Mouse (Mus musculus) layer of hippocampus, adult 6 months (tissue): ENCODE measurements around the gene Wdr74. TPM values are rescaled to one million over a fixed set of nuclear protein-coding genes. Genes with fewer than 3 reads are reported as not detected.

Experiments used
- long read RNA-seq, 2 experiments: library from polyadenylated mRNA; unstranded; transcript quantifications; one replicate each; pipeline ENCODE4 v2.0.0; 2019 to 2020
- microRNA-seq: library from miRNA; unstranded; fragments of <30 nt; microRNA quantifications from one replicate; pipeline ENCODE4 v1.2.0, GENCODE M21; 2020
- polyA plus RNA-seq: library from polyadenylated mRNA; unstranded; fragments of <200 nt; fragmentation: Nextera tagmentation; gene quantifications from 2 replicates; pipeline ENCODE4 v1.2.3, GENCODE M21; 2021

Gene Wdr74
- polyA plus RNA-seq = 60.1 and 61.7 TPM in 2 replicates
- long read RNA-seq, experiment 1, transcript Wdr74-201 (11 exons, 1,204 nt) = major isoform, 46 of 60 reads
- long read RNA-seq, experiment 1, partial matches to known transcripts = 3 of 60 reads
- long read RNA-seq, experiment 1, other reads (novel, unspliced or antisense) = 10 of 60 reads
- long read RNA-seq, experiment 2, transcript Wdr74-201 (11 exons, 1,204 nt) = major isoform, 89 of 121 reads
- long read RNA-seq, experiment 2, partial matches to known transcripts = 1 of 121 reads
- long read RNA-seq, experiment 2, other reads (novel, unspliced or antisense) = 31 of 121 reads

DNA sequence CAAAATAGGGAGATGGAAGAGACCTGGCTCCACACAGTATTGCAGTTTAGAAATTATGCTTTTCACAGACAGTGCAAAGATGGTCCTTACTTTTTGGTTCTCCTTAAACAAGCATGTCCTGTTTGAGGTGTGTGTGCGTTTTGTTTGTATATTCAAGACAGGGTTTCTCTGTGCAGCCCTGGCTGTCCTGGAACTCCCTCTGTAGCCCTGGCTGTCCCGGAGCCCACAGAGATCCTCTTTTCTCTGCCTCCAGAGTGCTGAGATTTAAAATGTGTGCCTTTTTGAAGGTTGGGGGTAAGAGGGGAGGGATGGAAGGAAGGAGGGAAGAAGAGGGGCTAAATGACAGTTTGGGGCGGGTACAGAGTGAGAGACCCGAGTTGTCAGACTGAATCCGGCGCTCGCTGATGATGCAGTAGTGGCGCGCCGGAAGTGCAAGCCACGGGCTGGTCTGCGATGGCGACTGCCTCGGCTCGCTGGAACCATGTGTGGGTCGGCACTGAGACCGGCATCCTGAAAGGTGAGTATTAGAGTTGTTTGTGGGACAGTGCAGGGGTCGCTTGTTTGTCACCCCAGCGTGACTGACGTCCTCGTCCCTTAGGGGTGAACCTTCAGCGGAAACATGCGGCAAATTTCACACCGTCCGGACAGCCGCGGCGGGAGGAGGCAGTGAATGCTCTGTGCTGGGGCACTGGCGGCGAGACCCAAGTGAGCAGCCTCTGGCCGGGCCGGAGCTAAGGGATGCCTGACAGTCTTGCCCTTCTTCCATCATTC lies at the start of gene Wdr74:
TSS of gene Wdr74 (plus strand) at position 439 of the 771 bp plus-strand sequence.

GRCm38 (mm10) chr19:8722907-8723573 lies 12.6 kb upstream of the Wdr74 start, which contains the start of gene Slc3a2:
Slc3a2 (minus strand) TSS chr19:8723369.

DNA sequence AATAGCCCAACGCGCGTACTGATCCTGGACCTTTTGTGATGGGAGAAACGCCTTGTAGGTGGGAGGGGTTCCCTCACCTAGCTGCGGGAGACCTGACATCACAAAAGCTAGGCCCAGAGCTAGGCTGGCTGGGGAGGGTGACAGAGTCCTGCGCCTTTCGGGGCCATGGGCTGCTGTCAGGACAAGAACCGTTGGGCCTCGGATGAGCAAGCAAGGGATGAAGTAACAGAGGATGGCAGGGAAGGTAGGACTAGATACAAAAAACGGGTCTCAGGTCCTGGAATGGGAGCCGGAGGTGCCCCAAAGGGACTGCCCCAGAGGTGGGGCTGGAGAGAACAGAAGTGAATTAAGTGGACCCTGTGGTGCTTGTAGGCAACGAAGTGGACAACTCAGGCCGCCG lies 5.0 kb downstream of the Wdr74 start, which contains the start of gene 1700092M07Rik:
TSS of gene 1700092M07Rik (plus strand) at position 116 of the 400 bp plus-strand sequence.

DNA sequence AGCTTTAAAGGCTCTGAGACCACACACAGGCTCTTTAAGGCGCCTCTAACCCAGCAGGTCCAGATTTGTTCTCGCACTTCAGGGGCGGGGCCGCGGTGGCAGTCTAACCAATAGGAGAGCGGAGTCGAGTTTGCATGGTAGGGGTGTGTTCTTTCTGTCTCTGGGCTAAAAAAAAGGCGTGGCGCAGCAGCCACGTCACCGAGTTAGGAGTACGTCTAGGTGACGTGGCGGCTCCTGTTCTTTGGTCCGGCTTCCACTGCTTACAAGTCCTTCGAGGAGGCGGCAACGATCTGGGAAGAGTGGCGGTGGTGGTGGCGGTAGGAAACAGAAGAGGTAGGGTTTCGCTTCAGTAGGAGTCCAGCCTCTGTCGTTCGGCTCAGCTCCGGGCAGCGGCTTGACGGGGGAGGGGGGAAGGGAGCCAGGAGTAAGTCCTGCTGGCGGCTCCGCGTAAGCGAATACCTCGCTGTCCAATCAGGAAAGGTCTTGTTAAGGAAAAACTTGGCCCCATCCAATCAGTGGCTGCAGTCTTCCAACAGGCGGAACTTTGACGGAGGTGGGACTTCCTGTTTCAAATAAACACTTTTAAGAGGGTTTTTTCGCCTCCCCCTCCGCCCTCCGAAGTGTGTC lies 5.7 kb downstream of the Wdr74 start, which contains the start of gene Stx5a:
TSS of gene Stx5a (plus strand) at position 171 of the 627 bp plus-strand sequence.

DNA sequence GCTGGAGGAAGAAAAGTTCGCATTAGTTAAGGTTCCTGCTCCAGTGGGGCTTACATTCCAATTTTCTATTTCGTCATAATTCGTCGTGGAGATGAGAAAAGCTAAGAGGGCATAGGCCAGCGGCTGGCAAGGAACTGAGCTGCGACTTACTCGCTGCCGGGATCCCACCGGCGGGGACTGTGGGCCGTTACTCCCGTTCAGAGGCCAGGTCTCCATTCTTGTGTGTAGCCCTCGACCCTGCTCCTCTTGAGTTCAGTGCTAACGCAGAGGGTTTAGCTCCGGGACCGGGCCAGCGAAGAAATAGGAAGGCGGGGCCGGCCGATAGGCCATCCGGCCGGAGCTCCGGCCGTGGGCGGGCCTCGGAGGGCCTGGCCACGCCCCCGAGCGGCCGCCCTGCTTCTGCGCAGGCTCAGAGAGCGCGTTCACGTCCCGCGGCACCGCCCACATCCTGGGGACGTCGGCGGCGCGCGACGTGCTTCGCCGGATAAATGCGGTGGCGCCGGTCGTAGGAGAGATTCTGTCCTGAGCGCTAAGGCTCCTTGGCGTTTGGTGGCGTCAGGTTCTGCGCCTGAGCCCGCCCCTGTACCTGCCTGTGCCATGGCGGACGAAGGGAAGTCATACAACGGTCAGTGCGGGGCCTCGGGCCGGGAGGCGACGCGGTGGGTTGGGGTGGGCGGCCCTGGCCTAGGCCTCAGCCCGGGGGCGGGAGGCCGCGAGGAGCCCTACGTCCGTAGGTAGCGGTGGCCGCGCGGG lies 21.2 kb downstream of the Wdr74 start, which contains the start of gene Nxf1:
TSS of gene Nxf1 (plus strand) at position 439 of the 753 bp plus-strand sequence.

DNA sequence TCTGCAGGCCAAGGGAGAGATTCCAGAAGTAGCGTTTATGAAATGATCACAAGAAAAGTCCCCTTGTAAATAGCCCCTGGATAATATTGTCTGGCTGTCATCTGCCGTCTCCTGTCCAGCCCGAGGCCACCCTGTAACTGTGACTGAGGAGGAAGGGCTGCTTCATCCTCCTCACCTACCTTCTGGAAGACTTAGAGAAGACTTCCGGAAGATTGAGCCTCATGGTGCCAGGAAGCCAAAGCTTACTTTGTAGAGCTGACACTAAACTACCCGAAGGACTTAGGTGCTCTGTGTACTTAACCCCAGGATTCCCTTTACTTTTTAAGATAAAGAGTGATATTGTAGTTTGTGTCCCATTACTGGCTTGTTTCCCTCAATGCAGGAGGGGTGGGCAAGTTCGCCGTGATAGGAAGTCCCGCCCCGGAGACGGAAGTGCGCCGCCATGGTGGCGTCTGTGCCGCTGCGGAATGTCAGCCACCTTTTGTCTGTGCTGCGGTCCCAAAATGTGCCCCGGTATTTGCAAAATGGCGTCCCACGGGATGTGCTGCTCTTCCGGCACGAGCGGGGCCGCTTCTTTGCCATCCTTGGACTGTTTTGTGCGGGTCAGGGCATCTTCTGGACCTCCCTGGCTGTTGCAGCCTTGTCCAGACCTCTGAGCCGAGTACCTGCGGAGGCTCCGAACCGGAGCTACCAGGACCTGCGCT lies 35.1 kb downstream of the Wdr74 start, which contains the start of gene Tmem223:
TSS of gene Tmem223 (plus strand) at position 430 of the 704 bp plus-strand sequence.

DNA sequence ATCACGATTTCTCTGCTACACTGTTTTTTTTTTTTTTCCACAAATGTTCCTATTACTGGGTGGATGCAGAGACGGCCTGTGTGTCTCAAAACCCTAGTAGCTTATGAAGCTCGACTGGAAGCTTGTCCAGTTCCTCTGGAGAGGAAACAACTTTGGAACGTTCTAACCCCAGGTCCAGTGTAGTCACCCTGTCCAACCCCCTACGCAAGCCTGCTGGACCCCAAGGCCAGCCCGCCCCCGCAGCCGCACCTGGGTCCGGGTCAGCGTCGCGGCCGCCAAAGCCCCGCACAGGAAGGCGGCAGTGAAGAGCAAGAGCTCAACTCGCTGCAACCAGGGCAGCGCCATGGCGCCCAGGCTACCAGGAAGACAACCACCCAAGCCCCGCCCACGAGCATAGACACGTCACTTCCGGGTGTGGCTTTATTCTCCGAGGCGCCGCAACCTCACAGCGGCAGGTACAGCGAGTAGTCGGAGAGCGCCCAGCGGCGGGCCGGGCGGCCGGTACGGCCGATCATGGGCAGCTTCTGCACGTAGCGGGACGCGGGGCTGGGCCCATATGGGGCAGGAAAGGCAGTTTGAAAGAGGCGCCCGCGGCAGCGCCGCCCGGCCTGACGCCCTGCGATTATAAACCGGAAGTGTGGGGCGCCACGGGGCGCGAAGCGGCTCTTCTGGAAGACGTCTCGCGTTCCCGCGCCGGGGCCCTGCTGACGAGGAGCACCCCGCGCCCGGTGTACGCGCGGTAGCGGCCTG lies 38.6 kb downstream of the Wdr74 start, which contains the start of gene Tmem179b:
TSS of gene Tmem179b (minus strand) at position 382 of the 750 bp plus-strand sequence.

GRCm38 (mm10) chr19:8786008-8786781 lies 50.6 kb downstream of the Wdr74 start, which contains the start of gene Taf6l:
Taf6l (minus strand) TSS chr19:8786417.

Small RNA genes lying within 50 kb of the gene (microRNA-seq; reads per million reads assigned to microRNA genes)
- gene Mir6992 = not detected

Other genes starting within 250 kb of the Wdr74 start
- 8.6 and 10.4 TPM in 2 replicates for gene Slc22a8, start 144.6 kb upstream of the Wdr74 start, polyA plus RNA-seq
- gene Slc22a6, start 117.8 kb upstream of the Wdr74 start, polyA plus RNA-seq = 0.43 and 1.1 TPM in 2 replicates
- gene Chrm1, start 72.0 kb upstream of the Wdr74 start, polyA plus RNA-seq = 58.8 and 86.9 TPM in 2 replicates
- 194 and 203 TPM in 2 replicates for gene Slc3a2, start 12.5 kb upstream of the Wdr74 start, polyA plus RNA-seq
- 0.38 TPM in 1 of 2 replicates, not detected in the other for gene 1700092M07Rik, start 4.9 kb downstream of the Wdr74 start, polyA plus RNA-seq
- gene Stx5a, start 5.6 kb downstream of the Wdr74 start, polyA plus RNA-seq = 27.4 and 27.8 TPM in 2 replicates
- gene Nxf1, start 21.2 kb downstream of the Wdr74 start, polyA plus RNA-seq = 29.6 and 30.3 TPM in 2 replicates
- 260 and 276 TPM in 2 replicates for gene Tmem223, start 35.2 kb downstream of the Wdr74 start, polyA plus RNA-seq
- 34.5 and 40.0 TPM in 2 replicates for gene Tmem179b, start 38.6 kb downstream of the Wdr74 start, polyA plus RNA-seq
- 14.4 and 16.9 TPM in 2 replicates for gene Taf6l, start 50.6 kb downstream of the Wdr74 start, polyA plus RNA-seq
- 237 and 259 TPM in 2 replicates for gene Polr2g, start 62.8 kb downstream of the Wdr74 start, polyA plus RNA-seq
- 1.8 and 2.2 TPM in 2 replicates for gene Zbtb3, start 66.7 kb downstream of the Wdr74 start, polyA plus RNA-seq
- gene Ttc9c, start 83.5 kb downstream of the Wdr74 start, polyA plus RNA-seq = 16.3 and 23.9 TPM in 2 replicates
- 6.1 and 6.8 TPM in 2 replicates for gene Hnrnpul2, start 84.2 kb downstream of the Wdr74 start, polyA plus RNA-seq
- not detected in 2 replicates for gene AC129217.1, start 93.9 kb downstream of the Wdr74 start, polyA plus RNA-seq
- 90.2 and 97.4 TPM in 2 replicates for gene Bscl2, start 101.6 kb downstream of the Wdr74 start, polyA plus RNA-seq
- gene Gng3, start 103.4 kb downstream of the Wdr74 start, polyA plus RNA-seq = 238 and 326 TPM in 2 replicates
- 0.16 and 0.25 TPM in 2 replicates for gene Lrrn4cl, start 114.9 kb downstream of the Wdr74 start, polyA plus RNA-seq
- gene Ubxn1, start 135.7 kb downstream of the Wdr74 start, polyA plus RNA-seq = 153 and 176 TPM in 2 replicates
- gene Uqcc3, start 145.1 kb downstream of the Wdr74 start, polyA plus RNA-seq = 71.6 and 77.0 TPM in 2 replicates
- 3.7 and 5.7 TPM in 2 replicates for gene Lbhd1, start 147.9 kb downstream of the Wdr74 start, polyA plus RNA-seq
- not detected in 2 replicates for gene Gm49403, start 148.1 kb downstream of the Wdr74 start, polyA plus RNA-seq
- 77.9 and 90.8 TPM in 2 replicates for gene 1810009A15Rik, start 153.0 kb downstream of the Wdr74 start, polyA plus RNA-seq
- gene Gm49416, start 153.1 kb downstream of the Wdr74 start, polyA plus RNA-seq = 4.9 and 10.5 TPM in 2 replicates
- gene Ints5, start 157.2 kb downstream of the Wdr74 start, polyA plus RNA-seq = 6.6 and 8.1 TPM in 2 replicates
- 20.4 and 22.5 TPM in 2 replicates for gene Ganab, start 162.2 kb downstream of the Wdr74 start, polyA plus RNA-seq
- 45.2 and 47.5 TPM in 2 replicates for gene B3gat3, start 184.5 kb downstream of the Wdr74 start, polyA plus RNA-seq
- gene Rom1, start 193.5 kb downstream of the Wdr74 start, polyA plus RNA-seq = 5.4 and 6.3 TPM in 2 replicates
- 3.5 and 4.0 TPM in 2 replicates for gene Eml3, start 193.7 kb downstream of the Wdr74 start, polyA plus RNA-seq
- gene Mta2, start 206.0 kb downstream of the Wdr74 start, polyA plus RNA-seq = 22.3 and 23.3 TPM in 2 replicates
- 10.4 and 11.1 TPM in 2 replicates for gene Tut1, start 218.0 kb downstream of the Wdr74 start, polyA plus RNA-seq
- gene Eef1g, start 231.2 kb downstream of the Wdr74 start, polyA plus RNA-seq = 400 and 450 TPM in 2 replicates